Comparison of ENCODE assay signal across 24 mouse cellular contexts in genomic region chr6:46699343-46699742, GRCm38 (mm10).
A peak's percentile ranks its signal among the peaks of the same experiment; 100 is the strongest.
DNase-seq lines count a peak whose midpoint lies in the region; ATAC-seq and TF ChIP-seq lines count a peak whose summit lies in the region.
"Had no signal": no experiment of that assay in that cellular context is flagged by ENCODE, and none has a peak within 500 bp of the region (broad histone marks: within the 10 kb centered on the region; RNA-seq: fewer than 3 reads in every experiment).

No protein-coding gene starts in this region.

- WGBS in hindbrain, embryonic 13.5 days, result 69% methylated on average over 2 of the region's 2 CpGs
- 83% methylated on average over 2 of the region's 2 CpGs for WGBS in hindbrain, embryonic 10.5 days
- WGBS in neural tube, embryonic 12.5 days, result 53% methylated on average over 2 of the region's 2 CpGs
- WGBS in neural tube, embryonic 15.5 days, result 43% methylated on average over 2 of the region's 2 CpGs
- WGBS in lung, adult 2 months, result 84% methylated on average over 2 of the region's 2 CpGs

- no peak overlapping the region for H3K4me3 ChIP-seq in hindbrain, embryonic 13.5 days
- no peak overlapping the region for H3K4me3 ChIP-seq in hindbrain, embryonic 10.5 days
- no peak overlapping the region for H3K4me3 ChIP-seq in neural tube, embryonic 12.5 days
- no peak overlapping the region for H3K4me3 ChIP-seq in neural tube, embryonic 15.5 days (replicated peaks)
- H3K4me3 ChIP-seq in lung, adult 2 months (replicated peaks; ENCODE audit: extremely low read depth, low read depth, low read length), result no peak overlapping the region
- H3K4me3 ChIP-seq: forebrain, embryonic 13.5 days; gastrocnemius, adult 2 months; heart, embryonic 15.5 days; limb, embryonic 13.5 days; liver, embryonic 12.5 days; lung, embryonic 15.5 days; midbrain, embryonic 15.5 days; myocyte; stomach, embryonic 15.5 days had no signal

- no peaks in the 10 kb centered on the region for H3K9me3 ChIP-seq in hindbrain, embryonic 13.5 days
- no peaks in the 10 kb centered on the region for H3K9me3 ChIP-seq in hindbrain, embryonic 10.5 days
- no peaks in the 10 kb centered on the region for H3K9me3 ChIP-seq in neural tube, embryonic 12.5 days
- no peaks in the 10 kb centered on the region for H3K9me3 ChIP-seq in neural tube, embryonic 15.5 days (replicated peaks)
- H3K9me3 ChIP-seq: forebrain, embryonic 13.5 days; heart, embryonic 15.5 days; limb, embryonic 13.5 days; liver, embryonic 12.5 days; lung, embryonic 15.5 days; midbrain, embryonic 15.5 days; stomach, embryonic 15.5 days had no signal

- H3K4me2 ChIP-seq in hindbrain, embryonic 13.5 days, result no peak overlapping the region
- no peak overlapping the region for H3K4me2 ChIP-seq in neural tube, embryonic 12.5 days (replicated peaks)
- no peak overlapping the region for H3K4me2 ChIP-seq in neural tube, embryonic 15.5 days
- H3K4me2 ChIP-seq: forebrain, embryonic 13.5 days; heart, embryonic 15.5 days; limb, embryonic 13.5 days; liver, embryonic 12.5 days; lung, embryonic 15.5 days; midbrain, embryonic 15.5 days; stomach, embryonic 15.5 days had no signal

- no peak for TF ChIP-seq CTCF in lung, adult 2 months (IDR thresholded peaks at IDR 0.05; ENCODE audit: insufficient read depth, low read length)

- peak; percentile 52; the same call in 1 of the 2 replicates for ATAC-seq in hindbrain, embryonic 13.5 days (ENCODE audit: low FRiP score)
- ATAC-seq in neural tube, embryonic 12.5 days (ENCODE audit: low FRiP score, low read depth), result peak; percentile 21; the same call in 1 of the 2 replicates
- ATAC-seq in neural tube, embryonic 15.5 days (ENCODE audit: low FRiP score), result 0 out of 2 replicates have a peak, but pooled peaks have one; percentile 45
- ATAC-seq: forebrain, embryonic 13.5 days; liver, embryonic 12.5 days; midbrain, embryonic 15.5 days had no signal

- no peak overlapping the region for H3K9ac ChIP-seq in hindbrain, embryonic 13.5 days
- no peak overlapping the region for H3K9ac ChIP-seq in neural tube, embryonic 12.5 days
- H3K9ac ChIP-seq in neural tube, embryonic 15.5 days (replicated peaks), result no peak overlapping the region
- H3K9ac ChIP-seq: forebrain, embryonic 13.5 days; heart, embryonic 15.5 days; limb, embryonic 13.5 days; liver, embryonic 12.5 days; lung, embryonic 15.5 days; midbrain, embryonic 15.5 days; stomach, embryonic 15.5 days had no signal

- H3K27ac ChIP-seq in hindbrain, embryonic 13.5 days, result no peak overlapping the region
- no peak overlapping the region for H3K27ac ChIP-seq in hindbrain, embryonic 10.5 days
- no peak overlapping the region for H3K27ac ChIP-seq in neural tube, embryonic 12.5 days
- H3K27ac ChIP-seq in neural tube, embryonic 15.5 days (replicated peaks), result no peak overlapping the region
- H3K27ac ChIP-seq: forebrain, embryonic 13.5 days; gastrocnemius, adult 2 months; heart, embryonic 15.5 days; kidney, postnatal 0 days; limb, embryonic 13.5 days; liver, embryonic 12.5 days; lung, embryonic 15.5 days; midbrain, embryonic 15.5 days; stomach, embryonic 15.5 days had no signal

- H3K27me3 ChIP-seq in hindbrain, embryonic 13.5 days, result no peaks in the 10 kb centered on the region
- H3K27me3 ChIP-seq in hindbrain, embryonic 10.5 days (ENCODE audit: insufficient read depth, poor library complexity, severe bottlenecking), result no peaks in the 10 kb centered on the region
- no peaks in the 10 kb centered on the region for H3K27me3 ChIP-seq in neural tube, embryonic 12.5 days (replicated peaks)
- H3K27me3 ChIP-seq in neural tube, embryonic 15.5 days (replicated peaks), result no peaks in the 10 kb centered on the region
- H3K27me3 ChIP-seq: forebrain, embryonic 13.5 days; heart, embryonic 15.5 days; limb, embryonic 13.5 days; liver, embryonic 12.5 days; lung, embryonic 15.5 days; midbrain, embryonic 15.5 days; stomach, embryonic 15.5 days had no signal

- DNase-seq in hindbrain, embryonic 10.5 days (ENCODE audit: low spot score), result no peak
- no peak for DNase-seq in neural tube, embryonic 10.5 days (ENCODE audit: extremely low spot score, low spot score)
- peak; percentile 66 to 81 for DNase-seq in cerebellum, postnatal 14 days
- DNase-seq in lung, adult 18-20 months, result no peak
- no peak for DNase-seq in lung, adult 2 months
- DNase-seq: adrenal gland, postnatal 10 days; gastrocnemius, adult 2 months; heart, postnatal 36 days; kidney, adult 11 months; lung, postnatal 36 days; right cerebral cortex, adult 18-20 months; thymus, postnatal 25 days had no signal

- H3K36me3 ChIP-seq in hindbrain, embryonic 13.5 days, result no peaks in the 10 kb centered on the region
- H3K36me3 ChIP-seq in hindbrain, embryonic 10.5 days, result no peaks in the 10 kb centered on the region
- no peaks in the 10 kb centered on the region for H3K36me3 ChIP-seq in neural tube, embryonic 12.5 days
- H3K36me3 ChIP-seq in neural tube, embryonic 15.5 days, result no peaks in the 10 kb centered on the region
- H3K36me3 ChIP-seq: heart, embryonic 15.5 days; limb, embryonic 13.5 days; liver, embryonic 12.5 days; lung, embryonic 15.5 days; midbrain, embryonic 15.5 days; stomach, embryonic 15.5 days had no signal

- no peak for TF ChIP-seq POLR2A in lung, adult 2 months (IDR thresholded peaks at IDR 0.05; ENCODE audit: borderline replicate concordance, extremely low read depth, low read depth, low read length)

- 0 out of 2 replicates have a peak, but pooled peaks cover 2% of the 10 kb centered on the region for H3K4me1 ChIP-seq in hindbrain, embryonic 13.5 days (replicated peaks)
- no peaks in the 10 kb centered on the region for H3K4me1 ChIP-seq in hindbrain, embryonic 10.5 days (replicated peaks)
- H3K4me1 ChIP-seq in neural tube, embryonic 12.5 days, result no peaks in the 10 kb centered on the region
- peaks cover 3% of the 10 kb centered on the region; the same call in 1 of the 2 replicates for H3K4me1 ChIP-seq in neural tube, embryonic 15.5 days
- H3K4me1 ChIP-seq in lung, adult 2 months (ENCODE audit: control insufficient read depth, insufficient read depth, low read length), result no peaks in the 10 kb centered on the region
- H3K4me1 ChIP-seq: forebrain, embryonic 13.5 days; heart, embryonic 15.5 days; limb, embryonic 13.5 days; liver, embryonic 12.5 days; lung, embryonic 15.5 days; midbrain, embryonic 15.5 days; stomach, embryonic 15.5 days had no signal

Comparison
In these comparisons a context has a peak if more than half of its experiments do, and no peak if none do; other contexts are left out.
1. DNase-seq: peak in cerebellum, postnatal 14 days (2 of 2); none in hindbrain, embryonic 10.5 days (single experiment), neural tube, embryonic 10.5 days (single experiment), lung, adult 18-20 months (0 of 2) and lung, adult 2 months (single experiment).
2. Peak in every context shown above with its lines, with median percentiles within 50 percentile points of each other: ATAC-seq.